Mouse (Mus musculus) G1E (cell line): ENCODE results near the gene Slc30a2. TPM values are rescaled to one million over a fixed set of nuclear protein-coding genes. Genes with fewer than 3 reads are reported as not detected.
"Not testable (repeated sequence)": the region's sequence is repeated elsewhere in the genome, so short reads cannot be mapped to it uniquely, and the experiment has no call there.

Experiments used
- ATAC-seq: 2 replicates; pipeline ENCODE4 v1.8.0; 2016; ENCODE audit warnings: mild to moderate bottlenecking; ENCODE audit not compliant: insufficient number of reproducible peaks, poor library complexity, low FRiP score, severe bottlenecking; ENCODE audit errors: extremely low read depth
- DNase-seq: peaks from one replicate; pipeline ENCODE4 v3.0.0; 2012; ENCODE audit warnings: low spot score
- H3K27me3 ChIP-seq: 2 replicates; pipeline ENCODE4 v1.6.1; 2012; ENCODE audit warnings: mild to moderate bottlenecking, low read length, inconsistent platforms; ENCODE audit not compliant: insufficient read depth
- H3K36me3 ChIP-seq: replicated peaks from 2 replicates; pipeline ENCODE3; 2012; ENCODE audit warnings: mild to moderate bottlenecking, inconsistent platforms
- H3K4me1 ChIP-seq: 2 replicates; pipeline ENCODE4 v1.6.1; 2012; ENCODE audit warnings: low read depth, low read length, inconsistent platforms, mixed read lengths; ENCODE audit not compliant: insufficient read depth
- H3K4me3 ChIP-seq: 2 replicates; pipeline ENCODE4 v1.5.1; 2012; ENCODE audit warnings: low read depth, mild to moderate bottlenecking, inconsistent platforms, low read length, moderate library complexity, mixed read lengths
- H3K9me3 ChIP-seq: replicated peaks from 2 replicates; pipeline ENCODE4 v1.6.1; 2012; ENCODE audit warnings: inconsistent platforms
- CTCF ChIP-seq: IDR thresholded peaks from 2 replicates; pipeline ENCODE4 v1.5.1; 2012; ENCODE audit warnings: low read depth, low read length, inconsistent platforms, mixed read lengths
- GATA1 ChIP-seq: IDR thresholded peaks from 2 replicates; pipeline ENCODE4 v1.6.1; 2012; ENCODE audit warnings: borderline replicate concordance, low read length, inconsistent platforms, mixed read lengths
- GATA2 ChIP-seq: IDR thresholded peaks from 2 replicates; pipeline ENCODE4 v1.6.1; 2012; ENCODE audit warnings: low read depth, low read length, inconsistent platforms, borderline replicate concordance
- POLR2AphosphoS5 ChIP-seq: IDR thresholded peaks from 2 replicates; pipeline ENCODE4 v1.6.1; 2012; ENCODE audit warnings: low read depth, low read length, inconsistent platforms; ENCODE audit not compliant: insufficient replicate concordance
- TAL1 ChIP-seq: conservative IDR thresholded peaks from 2 replicates; pipeline ENCODE4 v1.6.1; 2012; ENCODE audit warnings: low read depth, low read length, inconsistent platforms, mixed read lengths
- polyA plus RNA-seq: library from polyadenylated mRNA; stranded (reverse); fragments of >175 nt; gene quantifications from 2 replicates; pipeline ENCODE4 v1.2.3, GENCODE M21; 2012
- total RNA-seq, 2 experiments: library from RNA; stranded (forward) in 1 of 2; stranded (reverse) in 1 of 2; fragments of 200-1000 nt in 1 of 2; fragments of >200 nt in 1 of 2; fragmentation: Nextera tagmentation in 1 of 2; gene quantifications; 2 replicates each; pipeline ENCODE4 v1.2.3; 2014 to 2017

The Slc30a2 gene
- total RNA-seq (2014; fragmentation: Nextera tagmentation) (3.8 and 4.6 TPM in 2 replicates), total RNA-seq (2017) (5.6 and 6.1 TPM in 2 replicates), polyA plus RNA-seq (4.7 and 8.2 TPM in 2 replicates)

- peak; percentile 62 for DNase-seq
- H3K36me3 ChIP-seq = peaks cover 37% of the 10 kb centered on the region
- peaks cover 19% of the 10 kb centered on the region for H3K9me3 ChIP-seq
- TF ChIP-seq POLR2AphosphoS5 = no peak
- no peak for TF ChIP-seq CTCF
- no peak for TF ChIP-seq GATA2
- no peak for TF ChIP-seq TAL1
- TF ChIP-seq GATA1 = no peak
- ATAC-seq = no peak
- H3K27me3 ChIP-seq = no peaks in the 10 kb centered on the region
- peaks cover 58% of the 10 kb centered on the region for H3K4me1 ChIP-seq
- peak within 1 kb of the TSS; percentile 78 for H3K4me3 ChIP-seq
Measured at GRCm38 (mm10) chr4:134343071-134344031, at the start of gene Slc30a2. Slc30a2 (plus strand) TSS chr4:134343181.

- Histone ChIP-seq H3K4me3 (no peak overlapping the region), H3K4me1 (peaks cover 16% of the 10 kb centered on the region), H3K27me3 (peaks cover 18% of the 10 kb centered on the region), H3K9me3 (peaks cover 3% of the 10 kb centered on the region; the same call in 1 of the 2 replicates), H3K36me3 (peaks cover 5% of the 10 kb centered on the region)
- DNase-seq (no peak), ATAC-seq (no peak)
- TF ChIP-seq POLR2AphosphoS5 (no peak), GATA2 (no peak), TAL1 (no peak), CTCF (no peak), GATA1 (no peak)
Measured at GRCm38 (mm10) chr4:134293692-134294163, 49.3 kb upstream of the Slc30a2 start.

GRCm38 (mm10) chr4:134296096-134296495 is 46.9 kb upstream of the Slc30a2 start:
- peaks cover 27% of the 10 kb centered on the region for H3K4me1 ChIP-seq

GRCm38 (mm10) chr4:134296523-134296922 is 46.5 kb upstream of the Slc30a2 start:
- no peak for TF ChIP-seq GATA2
- TF ChIP-seq GATA1 = no peak
- no peak for TF ChIP-seq POLR2AphosphoS5
- no peak for TF ChIP-seq CTCF
- TF ChIP-seq TAL1 = no peak
- DNase-seq (no peak), ATAC-seq (no peak)
- H3K9me3 ChIP-seq = peaks cover 3% of the 10 kb centered on the region; the same call in 1 of the 2 replicates
- peaks cover 27% of the 10 kb centered on the region for H3K4me1 ChIP-seq
- H3K27me3 ChIP-seq = peaks cover 19% of the 10 kb centered on the region
- no peaks in the 10 kb centered on the region for H3K36me3 ChIP-seq
- no peak overlapping the region for H3K4me3 ChIP-seq

More at GRCm38 (mm10) chr4:134296096-134296495, 46.9 kb upstream of the Slc30a2 start:
- H3K36me3 ChIP-seq, DNase-seq, H3K4me3 ChIP-seq, H3K9me3 ChIP-seq, ATAC-seq: not testable (repeated sequence)
- peaks cover 18% of the 10 kb centered on the region for H3K27me3 ChIP-seq

- Histone ChIP-seq H3K4me3 (no peak overlapping the region), H3K9me3 (peaks cover 3% of the 10 kb centered on the region; the same call in 1 of the 2 replicates), H3K27me3 (peaks cover 20% of the 10 kb centered on the region), H3K36me3 (no peaks in the 10 kb centered on the region), H3K4me1 (peaks cover 22% of the 10 kb centered on the region)
- DNase-seq (no peak), ATAC-seq (no peak)
- no peak for TF ChIP-seq GATA2
- TF ChIP-seq CTCF = no peak
- TF ChIP-seq GATA1 = no peak
Measured at GRCm38 (mm10) chr4:134297369-134297768, 45.6 kb upstream of the Slc30a2 start.

GRCm38 (mm10) chr4:134298626-134299497 is 44.1 kb upstream of the Slc30a2 start:
- ATAC-seq (no peak), DNase-seq (no peak)
- Histone ChIP-seq H3K4me1 (peaks cover 19% of the 10 kb centered on the region), H3K36me3 (no peaks in the 10 kb centered on the region), H3K27me3 (peaks cover 8% of the 10 kb centered on the region; the same call in 1 of the 2 replicates), H3K4me3 (no peak overlapping the region), H3K9me3 (peaks cover 3% of the 10 kb centered on the region; the same call in 1 of the 2 replicates)
- no peak for TF ChIP-seq TAL1
